Mouse (Mus musculus): ENCODE data around the gene Sun2. TPM values are rescaled to one million over a fixed set of nuclear protein-coding genes. Genes with fewer than 3 reads are reported as not detected.

Sun2 gene
- polyA plus RNA-seq, 1 experiment from 2014 or later = 6.4 TPM

GRCm38 (mm10) chr15:79753873-79754272, 11.5 kb upstream of the Sun2 start:
- peaks cover 25% of the 10 kb centered on the region; the same call in 1 of the 2 replicates for H3K4me1 ChIP-seq
- ATAC-seq (ENCODE audit: insufficient number of reproducible peaks, low FRiP score, low TSS enrichment, low read depth) = no peak
- H3K27me3 ChIP-seq = no peaks in the 10 kb centered on the region
- H3K36me3 ChIP-seq = no peaks in the 10 kb centered on the region
- H3K4me2 ChIP-seq (replicated peaks) = no peak overlapping the region
- H3K9me3 ChIP-seq (replicated peaks) = no peaks in the 10 kb centered on the region
- no peak overlapping the region for H3K9ac ChIP-seq
- 48% methylated on average over 4 of the region's 4 CpGs for WGBS
- H3K4me3 ChIP-seq (replicated peaks) = no peak overlapping the region
- no peak overlapping the region for H3K27ac ChIP-seq (replicated peaks)

- Histone ChIP-seq H3K4me2 (replicated peaks) (no peak overlapping the region), H3K9me3 (replicated peaks) (no peaks in the 10 kb centered on the region), H3K4me3 (replicated peaks) (no peak overlapping the region), H3K36me3 (no peaks in the 10 kb centered on the region), H3K27me3 (no peaks in the 10 kb centered on the region), H3K9ac (no peak overlapping the region), H3K4me1 (peaks cover 25% of the 10 kb centered on the region; the same call in 1 of the 2 replicates), H3K27ac (replicated peaks) (no peak overlapping the region)
- WGBS = 91% methylated on average over 3 of the region's 3 CpGs
- no peak for ATAC-seq (ENCODE audit: insufficient number of reproducible peaks, low FRiP score, low TSS enrichment, low read depth)
Observed at GRCm38 (mm10) chr15:79753420-79753752, 11.1 kb upstream of the Sun2 start.

DNA sequence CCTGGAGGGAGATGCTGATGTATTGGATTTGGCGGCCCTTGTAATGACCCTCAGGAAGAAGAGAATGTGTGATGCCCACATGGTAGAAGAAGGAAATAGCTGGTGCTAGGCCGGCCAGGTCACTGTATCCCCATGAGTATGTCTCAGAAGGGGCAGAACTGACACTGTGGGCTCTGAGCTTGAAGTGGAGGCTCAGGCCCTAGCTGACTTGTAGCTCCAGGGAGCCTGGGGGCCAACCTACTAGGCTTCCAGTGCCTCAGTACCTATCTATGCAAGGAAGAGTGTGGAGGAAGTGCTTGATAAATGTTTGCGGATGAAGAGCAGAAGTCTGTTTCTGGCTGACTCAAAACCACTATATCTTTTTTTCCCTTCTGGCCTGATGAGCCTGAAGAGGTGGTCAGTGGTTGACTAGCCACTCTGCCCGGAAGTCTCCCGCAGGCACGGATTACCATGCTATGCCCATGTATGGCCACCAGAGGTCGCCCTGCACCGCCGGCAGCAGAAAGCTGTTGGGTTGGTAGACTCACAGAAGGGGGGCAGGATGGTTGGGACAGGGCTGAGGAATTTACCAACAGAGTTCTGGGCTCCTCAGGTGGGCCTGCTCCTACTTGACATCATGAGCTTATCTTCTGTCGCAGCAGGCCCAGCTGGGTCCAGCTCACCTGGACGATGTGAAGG, 10.5 kb upstream of the Sun2 start:
- no peak overlapping the region for H3K4me3 ChIP-seq (replicated peaks)
- no peak overlapping the region for H3K27ac ChIP-seq (replicated peaks)
- no peak for ATAC-seq (ENCODE audit: insufficient number of reproducible peaks, low FRiP score, low TSS enrichment, low read depth)
- H3K9ac ChIP-seq = no peak overlapping the region
- H3K27me3 ChIP-seq = no peaks in the 10 kb centered on the region
- 23% methylated on average over 11 of the region's 11 CpGs for WGBS
- H3K9me3 ChIP-seq (replicated peaks) = no peaks in the 10 kb centered on the region
- no peaks in the 10 kb centered on the region for H3K36me3 ChIP-seq
- H3K4me2 ChIP-seq (replicated peaks) = no peak overlapping the region
- H3K4me1 ChIP-seq = peaks cover 25% of the 10 kb centered on the region; the same call in 1 of the 2 replicates

- no peaks in the 10 kb centered on the region for H3K36me3 ChIP-seq
Observed at GRCm38 (mm10) chr15:79751772-79752171, 9.4 kb upstream of the Sun2 start.

DNA sequence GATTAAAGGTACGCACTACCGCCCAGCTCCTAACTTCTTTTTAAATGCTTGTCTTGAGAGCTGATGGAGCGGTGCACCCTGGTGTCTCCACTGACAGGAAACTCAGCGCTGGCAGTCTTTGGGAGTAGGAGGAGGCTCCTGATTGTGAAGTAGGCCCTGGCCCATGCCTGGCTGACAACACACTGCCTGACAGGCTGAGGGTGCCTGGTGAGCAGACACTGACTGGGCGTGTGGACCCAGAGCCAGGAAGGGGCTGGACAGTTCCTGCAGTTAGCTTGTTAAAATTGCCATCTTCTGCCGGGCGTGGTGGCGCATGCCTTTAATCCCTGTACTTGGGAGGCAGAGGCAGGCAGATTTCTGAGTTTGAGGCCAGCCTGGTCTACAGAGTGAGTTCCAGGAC, 7.9 kb upstream of the Sun2 start:
- H3K4me1 ChIP-seq = peaks cover 13% of the 10 kb centered on the region; the same call in 1 of the 2 replicates
- H3K9ac ChIP-seq = no peak overlapping the region
- H3K9me3 ChIP-seq (replicated peaks) = no peaks in the 10 kb centered on the region
- 93% methylated on average over 8 of the region's 8 CpGs for WGBS
- no peaks in the 10 kb centered on the region for H3K36me3 ChIP-seq
- no peak for ATAC-seq (ENCODE audit: insufficient number of reproducible peaks, low FRiP score, low TSS enrichment, low read depth)
- no peak overlapping the region for H3K4me2 ChIP-seq (replicated peaks)
- no peak overlapping the region for H3K4me3 ChIP-seq (replicated peaks)
- H3K27ac ChIP-seq (replicated peaks) = no peak overlapping the region
- no peaks in the 10 kb centered on the region for H3K27me3 ChIP-seq

More at GRCm38 (mm10) chr15:79751772-79752171, 9.4 kb upstream of the Sun2 start:
- Histone ChIP-seq H3K9ac (no peak overlapping the region), H3K4me1 (peaks cover 22% of the 10 kb centered on the region; the same call in 1 of the 2 replicates), H3K9me3 (replicated peaks) (no peaks in the 10 kb centered on the region), H3K4me2 (replicated peaks) (no peak overlapping the region), H3K27me3 (no peaks in the 10 kb centered on the region), H3K4me3 (replicated peaks) (no peak overlapping the region), H3K27ac (replicated peaks) (no peak overlapping the region)
- WGBS = 79% methylated on average over 17 of the region's 17 CpGs
- no peak for ATAC-seq (ENCODE audit: insufficient number of reproducible peaks, low FRiP score, low TSS enrichment, low read depth)

DNA sequence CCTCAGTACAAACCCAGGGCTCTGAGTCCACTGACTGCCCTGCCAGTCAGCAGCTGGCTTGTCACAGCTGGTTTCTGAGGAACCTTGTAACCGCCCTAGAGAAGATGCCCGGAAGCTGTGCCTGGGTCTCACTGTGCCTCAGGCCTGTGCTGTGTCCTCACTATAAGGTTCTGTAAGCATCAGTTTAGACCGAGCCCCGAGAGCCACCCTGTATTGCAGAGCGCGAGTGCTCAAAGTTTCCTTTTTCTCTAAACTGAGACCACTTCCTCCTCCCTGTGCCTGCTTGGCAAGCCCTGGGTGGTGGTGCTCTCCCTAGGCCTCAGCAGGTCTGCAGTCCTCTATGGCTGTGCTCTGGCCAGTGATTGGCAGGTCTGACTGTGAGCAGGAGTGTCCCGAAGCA, 6.8 kb upstream of the Sun2 start:
- Histone ChIP-seq H3K4me1 (peaks cover 13% of the 10 kb centered on the region; the same call in 1 of the 2 replicates), H3K9me3 (replicated peaks) (no peaks in the 10 kb centered on the region), H3K9ac (no peak overlapping the region), H3K4me2 (replicated peaks) (no peak overlapping the region), H3K27me3 (no peaks in the 10 kb centered on the region), H3K27ac (replicated peaks) (no peak overlapping the region), H3K4me3 (replicated peaks) (no peak overlapping the region), H3K36me3 (no peaks in the 10 kb centered on the region)
- no peak for ATAC-seq (ENCODE audit: insufficient number of reproducible peaks, low FRiP score, low TSS enrichment, low read depth)
- WGBS = 89% methylated on average over 7 of the region's 7 CpGs

DNA sequence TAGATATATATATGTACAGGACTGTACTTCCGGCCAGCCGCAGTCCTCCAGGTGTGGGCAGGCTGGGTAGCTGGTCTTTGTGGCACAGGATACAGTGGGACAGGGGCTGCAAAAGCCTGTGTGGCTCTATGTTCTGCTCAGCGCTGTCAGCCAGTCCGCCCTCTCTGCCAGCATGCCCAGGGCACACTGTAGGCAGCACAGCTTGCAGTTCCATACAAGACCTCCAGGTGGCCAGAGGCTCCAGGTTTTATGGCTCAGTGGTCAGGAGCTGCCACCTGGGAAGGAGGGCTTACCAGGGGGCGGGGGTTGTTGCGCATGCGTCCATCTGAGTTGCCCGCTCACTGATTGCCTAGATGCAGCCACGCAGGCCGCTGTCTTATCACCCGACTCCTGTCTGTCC, 5.7 kb upstream of the Sun2 start:
- Histone ChIP-seq H3K27me3 (no peaks in the 10 kb centered on the region), H3K4me1 (peaks cover 9% of the 10 kb centered on the region; the same call in 1 of the 2 replicates), H3K4me3 (replicated peaks) (no peak overlapping the region), H3K27ac (replicated peaks) (no peak overlapping the region), H3K9me3 (replicated peaks) (no peaks in the 10 kb centered on the region), H3K36me3 (no peaks in the 10 kb centered on the region), H3K9ac (no peak overlapping the region), H3K4me2 (replicated peaks) (no peak overlapping the region)
- ATAC-seq (ENCODE audit: insufficient number of reproducible peaks, low FRiP score, low TSS enrichment, low read depth) = no peak
- 51% methylated on average over 11 of the region's 11 CpGs for WGBS

DNA sequence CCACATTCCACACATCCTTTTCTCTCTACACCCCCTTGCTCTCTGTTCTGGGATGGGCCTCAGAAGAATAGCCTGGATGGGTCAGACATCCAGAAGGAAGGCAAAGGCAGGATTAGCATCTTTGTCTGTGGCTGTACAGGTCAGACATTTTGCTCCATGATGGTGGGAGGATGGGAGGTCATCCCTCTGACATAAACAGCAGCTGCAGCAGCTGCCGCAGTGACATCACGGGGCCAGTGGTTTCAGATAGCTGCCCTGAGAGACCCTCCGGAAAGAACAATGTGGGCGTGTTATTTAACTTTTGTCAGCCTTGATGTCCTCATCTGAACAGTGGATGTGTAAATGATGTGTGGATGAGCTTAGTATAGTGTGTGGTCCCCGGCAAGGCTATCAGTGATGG, 3.5 kb upstream of the Sun2 start:
- peaks cover 18% of the 10 kb centered on the region for H3K4me1 ChIP-seq

GRCm38 (mm10) chr15:79745312-79745711, 3.0 kb upstream of the Sun2 start:
- no peak for ATAC-seq (ENCODE audit: insufficient number of reproducible peaks, low FRiP score, low TSS enrichment, low read depth)
- Histone ChIP-seq H3K9ac (no peak overlapping the region), H3K36me3 (no peaks in the 10 kb centered on the region), H3K27ac (replicated peaks) (0 out of 2 replicates have a peak overlapping the region, but pooled peaks have one; percentile 22), H3K4me3 (replicated peaks) (no peak overlapping the region), H3K27me3 (no peaks in the 10 kb centered on the region), H3K9me3 (replicated peaks) (no peaks in the 10 kb centered on the region), H3K4me2 (replicated peaks) (no peak overlapping the region), H3K4me1 (peaks cover 23% of the 10 kb centered on the region)
- WGBS = 74% methylated on average over 10 of the region's 10 CpGs

More for the DNA sequence above, 3.5 kb upstream of the Sun2 start:
- no peaks in the 10 kb centered on the region for H3K9me3 ChIP-seq (replicated peaks)
- WGBS = 85% methylated on average over 5 of the region's 5 CpGs
- no peak overlapping the region for H3K4me2 ChIP-seq (replicated peaks)
- 0 out of 2 replicates have a peak overlapping the region, but pooled peaks have one; percentile 22 for H3K27ac ChIP-seq (replicated peaks)
- H3K27me3 ChIP-seq = no peaks in the 10 kb centered on the region
- no peak for ATAC-seq (ENCODE audit: insufficient number of reproducible peaks, low FRiP score, low TSS enrichment, low read depth)
- H3K36me3 ChIP-seq = no peaks in the 10 kb centered on the region
- no peak overlapping the region for H3K4me3 ChIP-seq (replicated peaks)
- H3K9ac ChIP-seq = no peak overlapping the region

- no peak overlapping the region for H3K27ac ChIP-seq (replicated peaks)
- no peak overlapping the region for H3K4me3 ChIP-seq (replicated peaks)
- H3K36me3 ChIP-seq = no peaks in the 10 kb centered on the region
- no peak for ATAC-seq (ENCODE audit: insufficient number of reproducible peaks, low FRiP score, low TSS enrichment, low read depth)
- H3K9me3 ChIP-seq (replicated peaks) = no peaks in the 10 kb centered on the region
- WGBS = 75% methylated on average over 8 of the region's 8 CpGs
- H3K4me1 ChIP-seq = peaks cover 29% of the 10 kb centered on the region
- H3K9ac ChIP-seq = no peak overlapping the region
- no peak overlapping the region for H3K4me2 ChIP-seq (replicated peaks)
- H3K27me3 ChIP-seq = no peaks in the 10 kb centered on the region
Observed at GRCm38 (mm10) chr15:79744742-79745141, 2.4 kb upstream of the Sun2 start.

GRCm38 (mm10) chr15:79744001-79744400, 1.7 kb upstream of the Sun2 start:
- no peak overlapping the region for H3K4me2 ChIP-seq (replicated peaks)
- H3K4me1 ChIP-seq = peaks cover 36% of the 10 kb centered on the region

DNA sequence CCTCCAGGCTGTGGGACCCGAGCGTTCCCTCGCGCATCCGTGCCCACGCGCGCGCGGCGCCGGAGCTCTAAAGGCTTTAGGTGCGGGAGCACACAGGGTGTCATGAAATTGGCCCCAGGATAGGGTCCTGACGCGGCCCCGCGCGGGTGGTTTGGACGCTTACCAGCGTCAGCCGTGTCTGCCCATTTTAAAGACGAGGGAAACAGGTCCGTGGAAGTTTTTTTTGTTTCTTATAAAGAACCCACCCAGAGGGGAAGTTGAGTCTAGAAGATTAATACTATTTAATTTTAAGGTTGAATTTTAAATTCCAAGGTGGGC, 329 bp upstream of the Sun2 start:
- Histone ChIP-seq H3K27me3 (no peaks in the 10 kb centered on the region), H3K4me2 (replicated peaks) (peak overlapping the region; percentile 84)
- under 1% methylated on average over 23 of the region's 23 CpGs for WGBS

More at GRCm38 (mm10) chr15:79744001-79744400, 1.7 kb upstream of the Sun2 start:
- Histone ChIP-seq H3K4me3 (replicated peaks) (no peak overlapping the region), H3K36me3 (0 out of 2 replicates have a peak, but pooled peaks cover 4% of the 10 kb centered on the region), H3K27me3 (no peaks in the 10 kb centered on the region), H3K9me3 (replicated peaks) (no peaks in the 10 kb centered on the region), H3K27ac (replicated peaks) (no peak overlapping the region), H3K9ac (no peak overlapping the region)
- 90% methylated on average over 11 of the region's 11 CpGs for WGBS
- no peak for ATAC-seq (ENCODE audit: insufficient number of reproducible peaks, low FRiP score, low TSS enrichment, low read depth)

More for the DNA sequence above, 329 bp upstream of the Sun2 start:
- Histone ChIP-seq H3K9ac (peak overlapping the region; percentile 87), H3K27ac (replicated peaks) (no peak overlapping the region; the same call in 1 of the 2 replicates), H3K4me1 (peaks cover 44% of the 10 kb centered on the region), H3K36me3 (peaks cover 16% of the 10 kb centered on the region), H3K4me3 (replicated peaks) (peak overlapping the region; percentile 82), H3K9me3 (replicated peaks) (no peaks in the 10 kb centered on the region)
- peak; percentile 13; the same call in 1 of the 2 replicates for ATAC-seq (ENCODE audit: insufficient number of reproducible peaks, low FRiP score, low TSS enrichment, low read depth)

All from embryonic facial prominence, embryonic 15.5 days (tissue).